ENCODE assay signal across 17 mouse cellular contexts in genomic region chr4:101552372-101552771, GRCm38 (mm10). TPM values are rescaled to one million over a fixed set of nuclear protein-coding genes. Genes with fewer than 3 reads are reported as not detected.
DNase-seq lines count a peak whose midpoint lies in the region; ATAC-seq and TF ChIP-seq lines count a peak whose summit lies in the region.
"Had no signal": no experiment of that assay in that cellular context is flagged by ENCODE, and none has a peak within 500 bp of the region (broad histone marks: within the 10 kb centered on the region; RNA-seq: fewer than 3 reads in every experiment).

No protein-coding gene starts in this region.

- H3K36me3 ChIP-seq in midbrain, embryonic 13.5 days: no peaks in the 10 kb centered on the region
- no peaks in the 10 kb centered on the region for H3K36me3 ChIP-seq in midbrain, embryonic 11.5 days (ENCODE audit: control insufficient read depth, insufficient read depth, low read length)
- H3K36me3 ChIP-seq in thymus, adult 2 months (ENCODE audit: control insufficient read depth, insufficient read depth, low read length): no peaks in the 10 kb centered on the region
- H3K36me3 ChIP-seq: embryonic facial prominence, embryonic 12.5 days; heart, embryonic 10.5 days; lung, embryonic 15.5 days had no signal

- H3K9ac ChIP-seq in midbrain, embryonic 13.5 days (replicated peaks): no peak overlapping the region
- no peak overlapping the region for H3K9ac ChIP-seq in midbrain, embryonic 11.5 days (ENCODE audit: low read length)
- H3K9ac ChIP-seq: embryonic facial prominence, embryonic 12.5 days; lung, embryonic 15.5 days had no signal

- peaks cover 25% of the 10 kb centered on the region for H3K4me1 ChIP-seq in midbrain, embryonic 13.5 days (replicated peaks)
- peaks cover 6% of the 10 kb centered on the region; the same call in 1 of the 2 replicates for H3K4me1 ChIP-seq in midbrain, embryonic 11.5 days (ENCODE audit: control insufficient read depth, insufficient read depth, low read length)
- peaks cover 9% of the 10 kb centered on the region for H3K4me1 ChIP-seq in thymus, adult 2 months (replicated peaks; ENCODE audit: control insufficient read depth, insufficient read depth, low read length)

- no peak for DNase-seq in frontal cortex, postnatal 14 days (ENCODE audit: low spot score in 2 of 2)
- DNase-seq in midbrain, embryonic 11.5 days (ENCODE audit: low spot score, missing footprints): no peak
- peak; percentile 35 to 61 for DNase-seq in left cerebral cortex, postnatal 25 days (ENCODE audit: low spot score in 2 of 2)
- DNase-seq in right cerebral cortex, postnatal 14 days: peak; percentile 52
- no peak for DNase-seq in retina, postnatal 1 day
- no peak for DNase-seq in thymus, adult 2 months
- DNase-seq: cerebellum, adult 9-11 months; layer of hippocampus, postnatal 36 days; liver; spleen, adult 18-20 months had no signal

- peaks cover 11% of the 10 kb centered on the region for H3K27me3 ChIP-seq in midbrain, embryonic 13.5 days
- peaks cover 9% of the 10 kb centered on the region; the same call in 1 of the 2 replicates for H3K27me3 ChIP-seq in midbrain, embryonic 11.5 days (ENCODE audit: control insufficient read depth, insufficient read depth, low read length)
- no peaks in the 10 kb centered on the region for H3K27me3 ChIP-seq in thymus, adult 2 months (ENCODE audit: control insufficient read depth, insufficient read depth, low read length)

- no peak for TF ChIP-seq CTCF in thymus, adult 2 months (IDR thresholded peaks at IDR 0.05; ENCODE audit: borderline replicate concordance, control insufficient read depth, extremely low read depth, insufficient read depth, low read length, poor library complexity)

- peak; percentile 39; the same call in 1 of the 2 replicates for ATAC-seq in frontal cortex, adult (ENCODE audit: low TSS enrichment)
- no peak for ATAC-seq in midbrain, embryonic 13.5 days
- ATAC-seq in midbrain, embryonic 11.5 days (ENCODE audit: low FRiP score): no peak
- ATAC-seq: activated CD4-positive, CD25-positive, alpha-beta regulatory T cell, adult 4 months had no signal

- intact Hi-C loops in left cerebral cortex, postnatal 25 days (cut with DNase I): no loop called here

- H3K27ac ChIP-seq in midbrain, embryonic 13.5 days: no peak overlapping the region
- H3K27ac ChIP-seq in midbrain, embryonic 11.5 days (ENCODE audit: low read depth, low read length): no peak overlapping the region
- no peak overlapping the region for H3K27ac ChIP-seq in thymus, adult 2 months (ENCODE audit: control insufficient read depth, insufficient read depth, low read length)
- H3K27ac ChIP-seq: embryonic facial prominence, embryonic 12.5 days; heart, embryonic 10.5 days; lung, embryonic 15.5 days had no signal

- H3K9me3 ChIP-seq in midbrain, embryonic 13.5 days: no peaks in the 10 kb centered on the region
- no peaks in the 10 kb centered on the region for H3K9me3 ChIP-seq in midbrain, embryonic 11.5 days (ENCODE audit: control insufficient read depth, low read length)
- H3K9me3 ChIP-seq: embryonic facial prominence, embryonic 12.5 days; heart, embryonic 10.5 days; lung, embryonic 15.5 days had no signal

- H3K4me3 ChIP-seq in midbrain, embryonic 13.5 days (replicated peaks): peak overlapping the region; percentile 65
- no peak overlapping the region for H3K4me3 ChIP-seq in midbrain, embryonic 11.5 days (ENCODE audit: low read depth, low read length)
- H3K4me3 ChIP-seq in thymus, adult 2 months (ENCODE audit: control insufficient read depth, insufficient read depth, low read length): no peak overlapping the region
- H3K4me3 ChIP-seq: embryonic facial prominence, embryonic 12.5 days; heart, embryonic 10.5 days; lung, embryonic 15.5 days had no signal

- no peak for TF ChIP-seq POLR2A in thymus, adult 2 months (IDR thresholded peaks at IDR 0.05; ENCODE audit: control insufficient read depth, extremely low read depth, insufficient read depth, low read length, poor library complexity)

- H3K4me2 ChIP-seq in midbrain, embryonic 13.5 days (replicated peaks): peak overlapping the region; percentile 71
- no peak overlapping the region for H3K4me2 ChIP-seq in midbrain, embryonic 11.5 days
- H3K4me2 ChIP-seq: embryonic facial prominence, embryonic 12.5 days; lung, embryonic 15.5 days had no signal

- 21% methylated on average over 5 of the region's 5 CpGs for WGBS in midbrain, embryonic 13.5 days
- 23% methylated on average over 5 of the region's 5 CpGs for WGBS in midbrain, embryonic 11.5 days
- WGBS in thymus, adult 2 months: 19% methylated on average over 5 of the region's 5 CpGs

RNA-seq across cellular contexts. Expression of gene Dnajc6, which starts 55.9 kb away (rescaled TPM):
- 23.9 and 24.8 TPM in 2 replicates for polyA plus RNA-seq in midbrain, embryonic 13.5 days (2015; fragmentation: Nextera tagmentation; extraction: Ambion mirVana)
- 4.3 and 5.2 TPM in 2 replicates for polyA plus RNA-seq in midbrain, embryonic 11.5 days (2014; fragmentation: Nextera tagmentation; extraction: Ambion mirVana)
- total RNA-seq in left cerebral cortex, postnatal 25 days (2021): 100 to 1,000 TPM; 306 to 342 TPM
- 29.6 and 31.9 TPM in 2 replicates for polyA plus RNA-seq in thymus, adult 2 months (2012; rRNA removed)
- polyA plus RNA-seq: C2C12 had no signal

Comparison
In these comparisons a context has a peak if more than half of its experiments do, and no peak if none do; other contexts are left out.
1. DNase-seq: peak in left cerebral cortex, postnatal 25 days (2 of 2) and right cerebral cortex, postnatal 14 days (single experiment); none in frontal cortex, postnatal 14 days (0 of 2), midbrain, embryonic 11.5 days (single experiment), retina, postnatal 1 day (single experiment) and thymus, adult 2 months (single experiment).